Mouse (Mus musculus) lung, postnatal 10 days (tissue): ENCODE data around the gene Camta2.

Source experiments
- DNase-seq: peaks from one replicate; pipeline ENCODE4 v3.0.0; 2021

The Camta2 gene

DNA sequence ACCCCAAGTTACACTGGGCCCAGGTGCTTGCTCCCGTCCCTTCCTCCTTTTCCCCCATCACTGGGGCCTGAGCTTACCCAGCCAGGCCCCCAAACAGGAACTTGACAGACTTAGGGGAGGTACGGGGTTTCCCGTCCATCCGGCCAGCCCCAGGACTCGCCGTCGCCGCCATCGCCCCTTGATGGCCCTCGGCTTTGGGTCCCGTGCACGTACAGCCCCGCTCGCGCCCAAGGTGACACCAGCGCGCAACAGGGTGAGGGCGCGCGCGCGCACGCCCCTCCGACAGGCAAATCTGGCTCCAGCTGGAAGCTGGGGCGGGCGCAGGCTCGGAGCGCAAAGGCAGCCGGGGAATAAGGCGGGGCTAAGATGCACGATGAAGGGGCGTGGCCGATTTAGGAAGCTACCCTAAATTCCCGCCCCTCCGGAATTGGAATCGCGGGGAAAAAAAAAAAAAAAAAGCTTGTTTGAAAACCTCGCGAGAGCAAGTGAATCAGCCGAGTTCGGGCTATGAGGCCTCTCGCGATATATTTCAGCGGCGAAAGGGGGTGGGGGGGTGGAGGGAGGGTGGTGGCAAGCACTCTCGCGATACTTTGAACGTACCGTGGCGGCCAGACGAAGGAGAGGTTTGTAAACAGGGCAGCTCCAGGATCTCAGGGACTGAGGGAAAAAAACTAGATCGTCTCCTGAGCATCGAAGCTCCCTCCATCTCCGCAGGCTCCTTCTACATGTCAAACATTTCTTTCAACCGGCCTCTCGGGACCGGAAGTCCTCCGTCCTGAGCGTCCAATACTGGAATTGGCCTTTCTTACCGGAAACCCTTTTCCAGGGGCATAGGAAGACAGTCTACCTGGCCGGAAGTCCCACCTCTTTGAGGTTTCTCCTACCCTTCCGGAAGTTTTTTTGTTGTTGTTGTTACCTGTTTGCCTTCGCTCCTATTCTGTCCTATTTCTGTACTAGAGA is 40.9 kb downstream of the Camta2 start, which contains the start of the genes Rnf167 and Slc25a11:
Gene Rnf167, plus strand, starts transcription at position 545 of the 960 bp plus-strand sequence.
Gene Slc25a11, minus strand, starts transcription at position 789 of the 960 bp plus-strand sequence.
- peak; percentile 99 for DNase-seq

DNA sequence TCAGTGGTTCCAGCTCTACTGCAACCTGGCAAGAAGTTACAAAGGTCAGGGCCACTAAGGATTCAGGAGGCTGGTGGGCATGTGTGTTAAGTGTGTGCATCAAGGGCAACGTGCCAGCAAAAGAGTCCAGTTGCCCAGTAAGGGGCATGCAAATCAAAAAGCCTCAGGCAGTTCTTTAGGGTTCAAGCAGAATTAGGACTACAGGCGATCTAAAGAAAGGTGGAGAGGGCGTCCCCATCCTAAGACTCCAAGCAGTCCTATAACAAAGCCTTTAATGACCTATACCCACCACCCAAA is 41.7 kb downstream of the Camta2 start:
- no peak for DNase-seq

DNA sequence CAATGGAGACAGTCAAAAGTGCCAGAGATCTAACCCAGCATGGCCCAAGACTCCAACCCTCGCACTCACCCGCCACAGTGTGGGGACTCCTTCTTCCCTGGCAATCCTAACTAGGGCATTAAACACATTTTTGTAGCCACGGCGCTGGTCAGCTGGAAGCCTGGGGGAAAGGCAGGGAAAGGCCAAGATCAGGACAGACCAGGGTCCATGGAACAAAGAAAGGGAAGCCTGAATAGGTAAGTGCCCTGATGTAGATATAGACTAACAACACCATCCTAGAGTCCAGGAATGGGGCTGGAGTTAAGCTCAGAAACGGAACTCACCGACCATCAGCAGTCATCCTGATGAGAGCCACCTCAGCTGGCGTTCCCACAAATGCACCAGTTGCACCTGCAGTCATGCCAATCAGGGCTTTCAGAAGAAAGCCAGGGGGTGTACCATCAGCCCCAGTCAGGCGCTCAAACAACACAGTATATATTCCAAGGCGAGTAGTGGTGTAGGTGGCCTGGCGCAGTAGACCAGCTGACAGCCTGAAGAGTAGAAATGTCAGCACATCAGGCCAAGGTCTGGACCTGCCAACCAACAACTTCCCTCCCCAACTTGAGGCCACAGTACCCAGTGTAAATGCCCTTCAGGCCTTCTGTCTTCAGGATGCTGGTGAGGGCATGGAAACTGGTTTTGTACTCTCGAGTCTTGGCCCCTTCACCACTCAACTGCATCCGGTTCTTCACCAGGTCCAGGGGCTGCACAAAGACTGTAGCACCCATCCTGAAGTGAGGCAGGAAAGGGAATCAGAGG is 42.2 kb downstream of the Camta2 start:
- DNase-seq = no peak

DNA sequence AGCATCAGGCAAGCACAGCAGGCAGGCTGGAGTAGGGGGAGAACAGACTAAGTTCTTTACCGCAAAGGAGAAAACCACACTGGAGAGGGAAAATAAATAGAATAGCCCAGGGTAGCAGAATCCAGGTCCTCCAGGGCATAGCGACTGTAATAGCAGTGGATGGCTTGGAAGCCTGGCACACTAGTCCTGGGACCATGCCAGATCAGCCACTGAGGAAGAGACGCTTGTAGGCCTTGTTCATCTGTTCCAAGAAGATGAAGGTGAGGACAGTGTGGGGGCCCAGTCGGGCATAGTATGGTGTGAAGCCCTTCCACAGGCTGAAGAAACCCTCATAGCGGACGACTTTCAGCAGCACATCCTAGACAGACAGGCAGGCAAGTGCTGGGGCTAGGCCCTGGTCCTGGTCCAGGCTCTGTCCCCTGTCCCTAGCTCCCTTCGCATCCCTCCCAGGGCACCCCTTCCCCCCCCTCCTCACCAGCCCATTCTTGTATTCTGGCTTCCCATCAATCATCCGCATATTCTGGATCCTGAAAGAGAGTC is 43.3 kb downstream of the Camta2 start:
- no peak for DNase-seq

DNA sequence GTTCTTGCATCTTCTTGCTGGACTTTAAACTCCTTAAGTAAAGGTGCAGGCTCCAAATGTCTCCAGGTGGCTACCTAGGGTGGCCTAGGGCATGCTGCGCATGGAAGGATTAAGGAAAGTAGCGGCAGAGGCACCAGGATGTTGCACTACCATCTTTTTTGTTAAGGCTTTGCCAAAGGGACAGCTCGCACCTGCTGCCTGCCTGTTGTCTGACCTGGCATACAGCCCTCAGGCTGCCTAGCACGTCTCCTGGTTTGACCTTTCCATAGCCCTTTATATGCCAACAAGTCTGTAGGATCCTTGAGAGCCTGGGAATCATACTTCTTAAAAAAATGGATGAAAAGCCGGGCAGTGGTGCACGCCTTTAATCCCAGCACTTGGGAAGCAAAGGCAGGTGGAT is 44.9 kb downstream of the Camta2 start:
- DNase-seq = no peak

DNA sequence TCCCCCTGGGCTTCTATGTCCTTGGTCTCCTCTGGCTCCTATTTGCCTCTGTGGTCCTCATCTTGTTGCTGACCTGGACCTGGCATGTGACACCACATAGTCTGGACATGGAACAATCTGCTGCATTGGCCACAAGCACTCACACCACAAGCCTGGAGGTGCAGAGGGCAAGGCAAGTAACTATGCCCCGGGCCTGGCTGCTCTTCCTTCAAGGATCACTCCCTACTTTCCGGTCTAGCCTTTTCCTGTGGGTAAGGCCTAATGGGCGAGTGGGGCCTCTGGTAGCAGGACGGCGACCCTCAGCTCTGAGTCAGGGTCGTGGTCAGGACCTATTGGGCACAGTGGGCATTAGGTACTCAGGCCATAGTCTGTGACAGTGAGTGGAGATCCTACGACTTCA is 46.7 kb downstream of the Camta2 start:
- no peak for DNase-seq

DNA sequence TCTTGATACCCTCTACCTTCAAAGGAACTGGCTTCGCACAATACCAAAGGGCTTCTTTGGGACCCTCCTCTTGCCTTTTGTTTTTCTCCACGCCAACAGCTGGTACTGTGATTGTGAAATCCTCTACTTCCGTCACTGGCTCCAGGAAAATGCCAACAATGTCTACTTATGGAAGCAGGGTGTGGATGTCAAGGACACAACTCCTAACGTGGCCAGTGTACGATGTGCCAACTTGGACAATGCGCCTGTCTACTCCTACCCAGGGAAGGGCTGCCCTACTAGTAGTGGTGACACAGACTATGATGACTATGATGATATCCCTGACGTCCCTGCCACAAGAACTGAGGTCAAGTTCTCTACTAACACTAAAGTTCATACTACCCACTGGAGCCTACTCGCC is 47.9 kb downstream of the Camta2 start:
- no peak for DNase-seq

DNA sequence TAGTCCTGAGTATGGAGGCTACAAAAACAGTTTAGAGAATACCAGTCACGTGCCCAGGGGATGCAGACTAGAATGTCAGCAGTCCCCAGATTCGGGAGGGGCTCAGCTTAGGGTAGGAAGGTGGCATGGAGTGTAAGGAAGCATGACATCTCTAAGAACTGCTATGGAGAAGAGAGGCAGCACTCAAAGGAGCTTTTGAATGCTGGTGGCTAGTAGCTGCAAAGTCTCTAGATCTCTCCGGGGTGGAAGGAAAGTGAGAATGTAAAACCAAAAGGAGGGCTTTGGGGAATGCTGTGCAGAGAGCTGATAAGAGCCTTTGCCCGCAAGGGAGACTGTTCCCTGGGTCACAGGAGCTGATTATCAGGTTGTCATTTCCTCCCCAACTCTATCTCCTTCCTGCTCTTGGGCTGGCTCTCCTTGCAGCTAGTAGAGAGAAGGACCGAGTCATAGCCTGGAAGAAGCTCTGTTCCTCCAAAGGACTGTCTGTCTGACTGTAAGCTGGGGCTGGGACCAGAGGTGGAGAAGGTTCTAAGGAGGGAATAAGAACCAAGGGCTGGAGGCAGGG is 49.1 kb downstream of the Camta2 start, which contains the start of gene Gp1ba:
Gene Gp1ba, plus strand, starts transcription at position 409 of the 565 bp plus-strand sequence.
- DNase-seq = no peak

DNA sequence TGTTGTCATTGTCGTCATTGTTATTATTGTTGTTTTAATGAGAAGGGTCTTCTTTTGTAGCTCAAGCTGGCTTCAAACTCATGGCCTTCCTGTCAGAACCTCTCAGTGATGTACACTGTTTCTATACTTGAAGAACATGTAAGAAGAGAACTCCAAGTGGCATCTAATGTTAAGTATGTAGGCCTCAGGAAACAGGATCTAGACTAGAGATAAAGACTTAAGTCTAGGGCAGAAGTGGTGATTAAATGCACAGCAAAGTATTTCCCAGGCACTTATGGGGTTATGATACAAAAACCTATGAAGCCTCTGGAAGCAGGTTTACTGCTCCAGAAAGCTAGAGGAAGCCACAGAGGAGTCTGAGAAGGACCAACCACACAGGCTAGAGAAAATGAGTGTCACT is 49.6 kb downstream of the Camta2 start:
- no peak for DNase-seq

DNA sequence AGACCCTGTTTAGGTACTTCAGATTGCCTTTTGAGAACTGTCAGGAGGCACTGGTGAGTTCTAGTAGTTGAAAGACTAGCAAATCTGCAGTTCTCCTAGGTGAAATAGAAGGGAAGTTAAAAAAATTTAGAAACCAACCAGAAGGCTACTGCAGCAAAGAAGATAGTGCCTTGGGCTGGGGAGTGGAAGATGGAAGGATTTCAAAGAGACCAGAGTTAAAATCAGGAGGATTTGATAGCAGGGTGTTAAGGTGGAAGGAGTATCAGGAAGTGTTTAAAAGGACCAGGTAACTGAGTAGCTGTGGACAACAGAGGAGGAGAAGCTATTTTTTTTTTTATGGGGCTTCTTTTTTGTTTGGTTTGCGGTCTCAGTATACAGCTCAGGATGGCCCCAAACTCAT is 50.1 kb downstream of the Camta2 start:
- DNase-seq = no peak

DNA sequence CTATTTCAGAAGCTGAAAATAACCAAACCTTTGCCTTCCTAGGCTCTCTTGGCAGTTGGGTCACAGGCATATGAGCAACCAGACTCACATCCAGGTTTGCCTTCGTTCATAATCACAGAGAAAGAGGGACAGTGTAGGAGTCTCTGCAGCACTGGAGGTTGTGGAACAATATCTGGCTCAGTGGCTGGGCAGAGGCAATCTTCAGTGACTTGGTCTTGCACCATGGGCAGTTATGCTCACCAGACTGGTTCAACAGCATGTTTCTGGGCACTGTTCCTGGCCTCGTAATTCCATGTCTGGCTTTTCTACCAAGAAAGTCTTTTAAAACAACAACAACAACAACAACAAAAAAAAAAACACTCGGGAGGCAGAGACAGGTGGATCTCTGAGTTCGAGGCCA is 52.3 kb downstream of the Camta2 start:
- no peak for DNase-seq

DNA sequence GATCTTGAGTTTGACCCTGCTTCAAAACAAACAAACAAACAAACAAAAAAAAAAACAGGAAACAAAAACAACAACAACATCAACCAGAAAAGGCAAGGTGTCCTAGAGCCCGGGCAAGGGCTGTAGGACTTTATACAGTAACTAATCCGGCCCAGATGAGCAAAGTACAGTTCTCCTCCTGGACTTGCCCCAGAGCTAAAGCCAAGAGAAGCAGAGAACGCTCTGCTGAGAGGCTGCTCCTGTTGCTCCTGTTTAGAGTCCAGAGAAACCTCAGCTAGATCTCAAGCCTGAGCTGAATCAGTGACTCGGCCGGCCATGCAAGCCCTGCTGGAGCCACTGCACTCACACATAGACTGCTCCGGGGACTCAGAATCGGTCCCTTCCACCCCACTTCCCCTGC is 57.8 kb downstream of the Camta2 start:
- DNase-seq = no peak

DNA sequence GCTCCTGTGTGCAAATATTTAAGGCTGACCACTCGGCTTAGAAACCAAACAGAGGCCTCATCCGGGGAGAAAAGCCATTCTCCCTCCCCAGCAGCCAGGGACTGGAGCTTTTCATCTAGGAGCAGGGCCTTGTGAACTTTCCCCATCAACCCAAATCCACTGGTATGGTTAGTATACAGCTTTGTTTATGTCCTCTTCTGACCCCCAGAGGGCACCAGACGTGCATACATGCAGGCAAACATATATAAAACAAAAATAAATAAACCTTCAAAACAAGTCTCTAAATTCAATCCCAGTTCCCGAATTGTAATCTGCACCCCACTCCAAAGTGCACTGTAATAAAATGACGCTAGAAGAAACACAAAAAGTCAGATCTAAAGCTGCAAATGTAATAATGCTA is 58.3 kb downstream of the Camta2 start:
- peak; percentile 16 for DNase-seq

DNA sequence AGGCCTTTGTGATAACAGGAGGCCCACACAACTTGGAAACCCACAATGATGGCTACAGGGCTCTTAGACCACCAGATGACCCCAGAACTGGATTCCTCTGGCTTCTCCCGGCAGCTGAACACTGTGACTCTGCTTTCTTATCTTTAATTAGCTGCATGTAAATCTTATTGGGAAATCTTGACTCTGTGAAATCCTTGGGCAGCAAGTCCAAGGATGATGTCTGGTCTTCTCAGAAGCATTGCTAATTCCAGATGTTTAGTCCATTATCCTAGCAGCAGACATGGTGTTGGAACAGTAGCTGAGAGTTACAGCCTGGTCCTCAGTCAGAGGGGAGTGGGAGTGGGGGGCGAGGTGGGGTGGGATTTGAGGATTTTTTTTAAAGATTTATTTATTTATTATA is 59.5 kb downstream of the Camta2 start:
- DNase-seq = peak; percentile 2

DNA sequence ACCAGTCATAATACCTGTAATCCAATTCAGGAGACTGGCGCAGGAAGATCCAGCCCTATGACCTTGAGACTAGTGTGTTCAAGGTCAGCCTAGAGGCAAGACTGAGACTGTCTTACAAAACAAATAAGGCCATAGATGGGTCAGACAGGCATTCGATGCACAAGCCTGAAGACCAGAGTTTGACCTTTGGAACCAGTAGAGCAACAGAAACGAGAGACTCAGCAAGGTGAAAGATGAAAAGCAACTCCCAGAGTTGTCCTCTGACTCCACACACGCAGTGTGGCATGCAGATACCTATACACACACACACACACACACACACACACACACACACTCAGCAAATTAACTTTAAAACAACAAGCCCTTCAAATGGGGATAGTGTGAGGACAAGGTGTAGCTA is 61.0 kb downstream of the Camta2 start:
- DNase-seq = no peak

DNA sequence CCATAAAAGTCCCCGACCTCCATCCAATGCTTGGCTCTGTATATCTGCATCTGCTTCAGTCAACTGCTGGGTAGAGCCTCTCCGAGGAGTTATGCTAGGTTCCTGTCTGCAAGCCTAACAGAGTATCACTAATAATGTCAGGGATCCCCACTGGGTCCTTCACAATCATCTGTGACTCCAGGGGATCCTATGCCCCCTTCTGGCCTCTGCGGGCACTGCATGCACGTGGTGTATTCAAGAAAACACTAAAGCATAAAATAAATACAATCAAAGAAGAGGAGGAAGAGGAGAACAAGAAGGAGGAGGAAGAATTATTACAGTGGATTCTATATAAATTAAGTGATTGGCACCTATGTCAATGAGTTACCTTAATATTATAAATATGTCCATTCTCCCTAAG is 62.4 kb downstream of the Camta2 start:
- DNase-seq = peak; percentile 63

DNA sequence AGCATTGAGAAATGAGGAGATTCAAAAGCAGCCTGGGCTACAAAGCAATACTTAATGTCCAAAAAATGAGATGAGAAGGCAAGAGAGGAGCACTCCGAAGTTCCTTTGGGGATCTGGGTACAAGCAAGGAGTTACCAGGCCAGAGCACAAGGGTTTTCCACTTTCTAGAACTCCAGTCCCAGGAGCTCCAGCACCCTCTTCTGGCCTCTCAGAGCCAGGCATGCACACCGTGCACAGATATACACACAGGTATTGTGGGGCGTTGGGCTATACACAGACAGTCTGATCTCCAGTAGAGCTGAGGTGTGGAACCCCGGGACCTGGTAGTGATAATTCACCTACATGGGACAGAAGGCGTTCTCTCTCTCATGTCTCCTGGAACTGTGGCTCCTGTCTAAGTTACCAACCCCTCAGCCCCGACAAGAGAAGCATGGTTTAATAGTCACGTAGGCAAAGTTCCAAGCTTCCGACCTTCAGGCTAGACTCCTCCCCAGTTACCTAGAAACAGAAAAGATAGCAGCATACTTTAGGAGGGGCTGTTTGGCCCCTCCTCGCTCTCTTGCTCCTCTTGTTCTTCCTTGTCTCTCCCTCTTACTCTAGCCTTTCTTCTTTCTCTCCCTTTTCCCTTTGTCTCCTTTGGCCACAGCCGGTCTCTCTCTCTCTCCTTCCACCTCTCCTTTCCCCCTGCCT is 64.7 kb downstream of the Camta2 start:
- DNase-seq = no peak

DNA sequence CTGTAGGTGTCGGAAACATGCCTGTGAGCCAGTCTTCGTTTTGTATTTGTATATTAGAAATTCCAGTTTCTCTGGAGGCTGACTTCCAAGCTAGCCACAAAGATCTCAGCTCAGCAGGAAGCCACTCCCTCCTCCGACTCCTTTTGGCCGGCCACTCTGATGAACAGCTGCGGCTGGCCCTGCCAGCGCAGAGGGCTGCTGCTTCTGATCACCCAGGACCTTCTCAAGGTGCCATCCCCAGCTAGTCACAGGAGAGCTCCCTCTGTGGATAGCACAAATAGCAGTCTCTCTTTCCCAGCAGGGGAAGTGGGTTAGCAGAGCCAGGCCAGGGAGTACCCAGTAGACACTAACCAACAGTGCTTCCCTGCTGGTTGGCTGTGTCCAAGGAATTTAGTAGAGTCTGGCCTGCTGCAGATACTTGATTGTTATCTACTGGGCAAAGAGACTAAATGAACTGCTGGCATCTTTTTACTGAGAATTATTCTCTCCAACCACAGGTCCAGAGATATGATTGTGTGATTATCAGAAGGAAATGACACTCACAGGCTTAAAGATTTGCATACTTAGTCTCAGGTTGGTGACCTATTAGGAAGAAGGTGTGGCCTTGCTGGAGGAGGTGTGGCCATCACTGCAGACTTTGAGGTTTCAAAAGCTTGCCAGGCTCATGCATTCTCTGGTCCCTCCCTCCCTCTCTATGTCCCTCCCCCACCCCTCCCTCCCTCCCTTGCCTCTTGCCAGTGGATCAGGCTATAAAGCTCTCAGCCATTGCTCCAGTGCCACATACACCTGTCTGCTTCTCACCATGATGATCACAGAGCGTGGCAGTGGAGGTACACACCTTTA is 65.7 kb downstream of the Camta2 start:
- peak; percentile 47 for DNase-seq
